Mouse (Mus musculus): ENCODE measurements around the gene Pnmal1.

DNA sequence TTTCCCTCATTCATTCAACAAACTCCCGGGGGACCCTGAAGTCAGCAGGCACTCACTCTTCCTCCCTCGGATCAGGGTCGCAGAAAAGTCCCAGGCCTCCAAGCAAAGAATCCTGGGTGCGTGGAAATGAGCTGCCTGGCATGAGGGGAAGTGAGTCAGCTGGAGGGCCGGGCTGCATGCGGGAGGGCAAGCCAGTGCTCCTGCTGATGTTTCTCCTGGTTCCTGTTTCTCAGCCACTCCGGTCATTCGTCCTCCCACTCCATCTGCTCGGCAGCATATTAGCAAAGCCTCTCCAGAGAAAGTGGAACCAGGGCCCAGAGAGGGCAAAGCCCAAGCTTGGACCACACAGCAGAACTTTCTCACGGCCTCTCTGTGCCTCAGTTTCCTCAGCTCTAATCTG is 49.6 kb upstream of the Pnmal1 start:
- TF ChIP-seq CTCF (IDR thresholded peaks at IDR 0.05; ENCODE audit: low read depth) (no peak), EP300 (IDR thresholded peaks at IDR 0.05; ENCODE audit: low read depth) (no peak)

Measured in heart, postnatal 0 days (tissue).